Mouse (Mus musculus): ENCODE measurements around the gene Hsd3b7. TPM values are rescaled to one million over a fixed set of nuclear protein-coding genes. Genes with fewer than 3 reads are reported as not detected.

Hsd3b7 gene
- polyA plus RNA-seq, 2 experiments: 44.8 TPM

GRCm38 (mm10) chr7:127759716-127760115 is 40.7 kb upstream of the Hsd3b7 start:
- no peak for ATAC-seq (ENCODE audit: insufficient read depth)

GRCm38 (mm10) chr7:127760478-127760877 is 39.9 kb upstream of the Hsd3b7 start:
- no peaks in the 10 kb centered on the region for H3K36me3 ChIP-seq (replicated peaks; ENCODE audit: control insufficient read depth, insufficient read depth, low read depth)
- 0 out of 4 replicates have a peak, but pooled peaks cover 0 to 4% of the 10 kb centered on the region in 2 experiments for H3K4me1 ChIP-seq (replicated peaks; ENCODE audit: control insufficient read depth in 2 of 2, insufficient read depth in 2 of 2, low read length in 1 of 2)
- no peak overlapping the region for H3K27ac ChIP-seq
- H3K27me3 ChIP-seq (ENCODE audit: control insufficient read depth, insufficient read depth, low read length): no peaks in the 10 kb centered on the region
- no peak overlapping the region for H3K4me3 ChIP-seq (ENCODE audit: insufficient read depth in 1 of 2, low read depth in 2 of 2, low read length in 2 of 2)
- no peak for TF ChIP-seq EP300 (IDR thresholded peaks at IDR 0.05; ENCODE audit: low read depth)
- TF ChIP-seq CTCF (IDR thresholded peaks at IDR 0.05; ENCODE audit: low read depth): no peak
- H3K9me3 ChIP-seq (ENCODE audit: control insufficient read depth, low read length): no peaks in the 10 kb centered on the region
- ATAC-seq (ENCODE audit: insufficient read depth): no peak
- no peak overlapping the region for H3K9ac ChIP-seq (replicated peaks)
- WGBS (ENCODE audit: insufficient replicate concordance): 83% methylated on average over 3 of the region's 3 CpGs
- no peak for DNase-seq (ENCODE audit: low read depth in 3 of 3, low spot score in 3 of 3)
- H3K4me2 ChIP-seq (ENCODE audit: low read depth): no peak overlapping the region

More at GRCm38 (mm10) chr7:127759716-127760115, 40.7 kb upstream of the Hsd3b7 start:
- WGBS (ENCODE audit: insufficient replicate concordance): 19% methylated on average over 6 of the region's 6 CpGs
- TF ChIP-seq EP300 (IDR thresholded peaks at IDR 0.05; ENCODE audit: low read depth) (no peak), CTCF (IDR thresholded peaks at IDR 0.05; ENCODE audit: low read depth) (no peak)
- Histone ChIP-seq H3K36me3 (replicated peaks; ENCODE audit: control insufficient read depth, insufficient read depth, low read depth) (no peaks in the 10 kb centered on the region), H3K9me3 (ENCODE audit: control insufficient read depth, low read length) (no peaks in the 10 kb centered on the region), H3K27me3 (ENCODE audit: control insufficient read depth, insufficient read depth, low read length) (no peaks in the 10 kb centered on the region), H3K4me3 (ENCODE audit: insufficient read depth in 1 of 2, low read depth in 2 of 2, low read length in 2 of 2) (no peak overlapping the region), H3K4me1 (replicated peaks; ENCODE audit: control insufficient read depth in 2 of 2, insufficient read depth in 2 of 2, low read length in 1 of 2) (0 out of 4 replicates have a peak, but pooled peaks cover 0 to 4% of the 10 kb centered on the region in 2 experiments), H3K9ac (replicated peaks) (no peak overlapping the region), H3K4me2 (ENCODE audit: low read depth) (no peak overlapping the region), H3K27ac (no peak overlapping the region)
- no peak for DNase-seq (ENCODE audit: low read depth in 3 of 3, low spot score in 3 of 3)

- peak; percentile 55; the same call in 1 of the 2 replicates for ATAC-seq (ENCODE audit: insufficient read depth)
- DNase-seq (ENCODE audit: low read depth in 3 of 3, low spot score in 3 of 3): peak in 1 of 3 experiments; percentile 54
- no peaks in the 10 kb centered on the region for H3K36me3 ChIP-seq (replicated peaks; ENCODE audit: control insufficient read depth, insufficient read depth, low read depth)
- 16% methylated on average over 7 of the region's 7 CpGs for WGBS (ENCODE audit: insufficient replicate concordance)
- no peaks in the 10 kb centered on the region for H3K9me3 ChIP-seq (ENCODE audit: control insufficient read depth, low read length)
- TF ChIP-seq CTCF (IDR thresholded peaks at IDR 0.05; ENCODE audit: low read depth) (peak; percentile 99), EP300 (IDR thresholded peaks at IDR 0.05; ENCODE audit: low read depth) (no peak)
- H3K27ac ChIP-seq: no peak overlapping the region
- peaks cover 3 to 9% of the 10 kb centered on the region in 2 experiments; a peak in 3 of 4 replicates for H3K4me1 ChIP-seq (replicated peaks; ENCODE audit: control insufficient read depth in 2 of 2, insufficient read depth in 2 of 2, low read length in 1 of 2)
- H3K9ac ChIP-seq (replicated peaks): no peak overlapping the region
- H3K27me3 ChIP-seq (ENCODE audit: control insufficient read depth, insufficient read depth, low read length): no peaks in the 10 kb centered on the region
- no peak overlapping the region for H3K4me3 ChIP-seq (ENCODE audit: insufficient read depth in 1 of 2, low read depth in 2 of 2, low read length in 2 of 2)
- H3K4me2 ChIP-seq (ENCODE audit: low read depth): no peak overlapping the region
These were observed 39.4 kb upstream of the Hsd3b7 start for GRCm38 (mm10) chr7:127761026-127761425.

GRCm38 (mm10) chr7:127763642-127764041 is 36.8 kb upstream of the Hsd3b7 start:
- Histone ChIP-seq H3K4me3 (ENCODE audit: insufficient read depth in 1 of 2, low read depth in 2 of 2, low read length in 2 of 2) (no peak overlapping the region), H3K4me1 (replicated peaks; ENCODE audit: control insufficient read depth in 2 of 2, insufficient read depth in 2 of 2, low read length in 1 of 2) (peaks cover 18 to 31% of the 10 kb centered on the region in 2 experiments), H3K9ac (replicated peaks) (no peak overlapping the region), H3K27ac (no peak overlapping the region), H3K9me3 (ENCODE audit: control insufficient read depth, low read length) (no peaks in the 10 kb centered on the region), H3K36me3 (replicated peaks; ENCODE audit: control insufficient read depth, insufficient read depth, low read depth) (no peaks in the 10 kb centered on the region), H3K4me2 (ENCODE audit: low read depth) (no peak overlapping the region), H3K27me3 (ENCODE audit: control insufficient read depth, insufficient read depth, low read length) (no peaks in the 10 kb centered on the region)
- DNase-seq (ENCODE audit: low read depth in 3 of 3, low spot score in 3 of 3) (no peak), ATAC-seq (ENCODE audit: insufficient read depth) (no peak)
- no peak for TF ChIP-seq EP300 (IDR thresholded peaks at IDR 0.05; ENCODE audit: low read depth)
- WGBS (ENCODE audit: insufficient replicate concordance): 78% methylated on average over 4 of the region's 4 CpGs

- H3K9ac ChIP-seq (replicated peaks): no peak overlapping the region
- 81% methylated on average over 2 of the region's 2 CpGs for WGBS (ENCODE audit: insufficient replicate concordance)
- ATAC-seq (ENCODE audit: insufficient read depth) (no peak), DNase-seq (ENCODE audit: low read depth in 3 of 3, low spot score in 3 of 3) (no peak)
- peaks cover 31 to 39% of the 10 kb centered on the region in 2 experiments for H3K4me1 ChIP-seq (replicated peaks; ENCODE audit: control insufficient read depth in 2 of 2, insufficient read depth in 2 of 2, low read length in 1 of 2)
- no peak overlapping the region for H3K4me2 ChIP-seq (ENCODE audit: low read depth)
- H3K9me3 ChIP-seq (ENCODE audit: control insufficient read depth, low read length): no peaks in the 10 kb centered on the region
- no peak for TF ChIP-seq CTCF (IDR thresholded peaks at IDR 0.05; ENCODE audit: low read depth)
- no peak for TF ChIP-seq EP300 (IDR thresholded peaks at IDR 0.05; ENCODE audit: low read depth)
- peak overlapping the region; percentile 40 for H3K27ac ChIP-seq
- no peaks in the 10 kb centered on the region for H3K36me3 ChIP-seq (replicated peaks; ENCODE audit: control insufficient read depth, insufficient read depth, low read depth)
- no peaks in the 10 kb centered on the region for H3K27me3 ChIP-seq (ENCODE audit: control insufficient read depth, insufficient read depth, low read length)
- no peak overlapping the region for H3K4me3 ChIP-seq (ENCODE audit: insufficient read depth in 1 of 2, low read depth in 2 of 2, low read length in 2 of 2)
These were observed 34.6 kb upstream of the Hsd3b7 start for GRCm38 (mm10) chr7:127765756-127766155.
